Mouse (Mus musculus) thymus, postnatal 14 days (tissue): Measurements from ENCODE around the gene Gm4763.
"Not testable (repeated sequence)": the region's sequence is repeated elsewhere in the genome, so short reads cannot be mapped to it uniquely, and the experiment has no call there.

ENCODE experiments used
- DNase-seq: peaks from one replicate; pipeline ENCODE4 v3.0.0; 2021

Gene Gm4763

GRCm38 (mm10) chr7:24726808-24727207 lies at the start of gene Gm4763:
Gm4763 (minus strand) TSS chr7:24726908.
- not testable (repeated sequence) for DNase-seq

GRCm38 (mm10) chr7:24776145-24776544 lies 49.4 kb upstream of the Gm4763 start:
- no peak for DNase-seq

- no peak for DNase-seq
These were observed 47.3 kb upstream of the Gm4763 start for GRCm38 (mm10) chr7:24773942-24774535.

GRCm38 (mm10) chr7:24771361-24771760 lies 44.7 kb upstream of the Gm4763 start:
- DNase-seq = no peak

GRCm38 (mm10) chr7:24762574-24762973 lies 35.9 kb upstream of the Gm4763 start:
- DNase-seq = no peak

- DNase-seq = no peak
These were observed 34.5 kb upstream of the Gm4763 start for GRCm38 (mm10) chr7:24761161-24761560.

GRCm38 (mm10) chr7:24760211-24760610 lies 33.5 kb upstream of the Gm4763 start, which contains the start of gene Cd177:
Cd177 (minus strand) TSS chr7:24760311.
- DNase-seq = no peak

GRCm38 (mm10) chr7:24758520-24758919 lies 31.8 kb upstream of the Gm4763 start:
- no peak for DNase-seq

GRCm38 (mm10) chr7:24753476-24753875 lies 26.8 kb upstream of the Gm4763 start:
- no peak for DNase-seq

GRCm38 (mm10) chr7:24751610-24752009 lies 24.9 kb upstream of the Gm4763 start:
- no peak for DNase-seq

- DNase-seq = no peak
These were observed 24.0 kb upstream of the Gm4763 start for GRCm38 (mm10) chr7:24750695-24751094.

GRCm38 (mm10) chr7:24735970-24736670 lies 9.4 kb upstream of the Gm4763 start:
- DNase-seq = peak; percentile 6

- DNase-seq = no peak
These were observed 11.7 kb downstream of the Gm4763 start for GRCm38 (mm10) chr7:24715039-24715438.

- no peak for DNase-seq
These were observed 17.8 kb downstream of the Gm4763 start, which contains the start of gene BC049730 for GRCm38 (mm10) chr7:24708832-24709292. BC049730 (plus strand) TSS chr7:24709242.

- not testable (repeated sequence) for DNase-seq
These were observed 23.9 kb downstream of the Gm4763 start for GRCm38 (mm10) chr7:24702841-24703240.

GRCm38 (mm10) chr7:24697891-24698290 lies 28.8 kb downstream of the Gm4763 start:
- not testable (repeated sequence) for DNase-seq

- not testable (repeated sequence) for DNase-seq
These were observed 34.0 kb downstream of the Gm4763 start for GRCm38 (mm10) chr7:24692693-24693092.

GRCm38 (mm10) chr7:24687519-24687918 lies 39.2 kb downstream of the Gm4763 start:
- not testable (repeated sequence) for DNase-seq

GRCm38 (mm10) chr7:24684121-24684520 lies 42.6 kb downstream of the Gm4763 start:
- DNase-seq = peak; percentile 45

GRCm38 (mm10) chr7:24676575-24676974 lies 50.1 kb downstream of the Gm4763 start, which contains the start of gene Tex101:
Tex101 (minus strand) TSS chr7:24676675.
- no peak for DNase-seq

- DNase-seq = no peak
These were observed 54.7 kb downstream of the Gm4763 start for GRCm38 (mm10) chr7:24671944-24672439.
